Mouse (Mus musculus): ENCODE data around the gene Tusc2. TPM values are rescaled to one million over a fixed set of nuclear protein-coding genes. Genes with fewer than 3 reads are reported as not detected.

The Tusc2 gene
- polyA plus RNA-seq, 1 experiment from 2014 or later: 98.5 TPM

- WGBS: 90% methylated on average over 11 of the region's 11 CpGs
- no peaks in the 10 kb centered on the region for H3K9me3 ChIP-seq (ENCODE audit: control insufficient read depth, low read length)
- no peak overlapping the region for H3K27ac ChIP-seq (ENCODE audit: low read length)
- peaks cover 49% of the 10 kb centered on the region for H3K4me1 ChIP-seq (replicated peaks; ENCODE audit: control insufficient read depth, insufficient read depth, low read length)
- H3K27me3 ChIP-seq (replicated peaks; ENCODE audit: control insufficient read depth, insufficient read depth, low read length): no peaks in the 10 kb centered on the region
- H3K36me3 ChIP-seq (ENCODE audit: control insufficient read depth, insufficient read depth): peaks cover 25% of the 10 kb centered on the region
- H3K9ac ChIP-seq (replicated peaks; ENCODE audit: low read depth, low read length): no peak overlapping the region
- H3K4me3 ChIP-seq (replicated peaks; ENCODE audit: low read length): no peak overlapping the region
- no peak overlapping the region for H3K4me2 ChIP-seq (ENCODE audit: low read length)
- no peak for ATAC-seq
Observed at GRCm38 (mm10) chr9:107543299-107543698, 19.8 kb upstream of the Tusc2 start.

- Histone ChIP-seq H3K4me3 (replicated peaks; ENCODE audit: low read length) (no peak overlapping the region), H3K36me3 (ENCODE audit: control insufficient read depth, insufficient read depth) (peaks cover 16% of the 10 kb centered on the region), H3K4me2 (ENCODE audit: low read length) (no peak overlapping the region), H3K27me3 (replicated peaks; ENCODE audit: control insufficient read depth, insufficient read depth, low read length) (peaks cover under 1% of the 10 kb centered on the region; the same call in 1 of the 2 replicates), H3K9ac (replicated peaks; ENCODE audit: low read depth, low read length) (no peak overlapping the region), H3K27ac (ENCODE audit: low read length) (no peak overlapping the region), H3K4me1 (replicated peaks; ENCODE audit: control insufficient read depth, insufficient read depth, low read length) (peaks cover 44% of the 10 kb centered on the region), H3K9me3 (ENCODE audit: control insufficient read depth, low read length) (no peaks in the 10 kb centered on the region)
- 95% methylated on average over 17 of the region's 17 CpGs for WGBS
- no peak for ATAC-seq
Observed at GRCm38 (mm10) chr9:107544196-107544700, 18.8 kb upstream of the Tusc2 start.

- H3K4me1 ChIP-seq (replicated peaks; ENCODE audit: control insufficient read depth, insufficient read depth, low read length): peaks cover 44% of the 10 kb centered on the region
- 93% methylated on average over 12 of the region's 12 CpGs for whole genome bisulfite sequencing
- ATAC-seq: no peak
Observed at GRCm38 (mm10) chr9:107544729-107545128, 18.3 kb upstream of the Tusc2 start.

GRCm38 (mm10) chr9:107545199-107545598 lies 17.9 kb upstream of the Tusc2 start:
- peaks cover 9% of the 10 kb centered on the region for H3K36me3 ChIP-seq (ENCODE audit: control insufficient read depth, insufficient read depth)
- no peak for ATAC-seq
- H3K4me1 ChIP-seq (replicated peaks; ENCODE audit: control insufficient read depth, insufficient read depth, low read length): peaks cover 44% of the 10 kb centered on the region
- H3K9ac ChIP-seq (replicated peaks; ENCODE audit: low read depth, low read length): no peak overlapping the region
- 84% methylated on average over 10 of the region's 10 CpGs for WGBS
- H3K27ac ChIP-seq (ENCODE audit: low read length): no peak overlapping the region
- peaks cover 9% of the 10 kb centered on the region; the same call in 1 of the 2 replicates for H3K27me3 ChIP-seq (replicated peaks; ENCODE audit: control insufficient read depth, insufficient read depth, low read length)
- H3K9me3 ChIP-seq (ENCODE audit: control insufficient read depth, low read length): no peaks in the 10 kb centered on the region
- H3K4me2 ChIP-seq (ENCODE audit: low read length): no peak overlapping the region
- H3K4me3 ChIP-seq (replicated peaks; ENCODE audit: low read length): no peak overlapping the region

More at GRCm38 (mm10) chr9:107544729-107545128, 18.3 kb upstream of the Tusc2 start:
- Histone ChIP-seq H3K9me3 (ENCODE audit: control insufficient read depth, low read length) (no peaks in the 10 kb centered on the region), H3K4me2 (ENCODE audit: low read length) (no peak overlapping the region), H3K27ac (ENCODE audit: low read length) (no peak overlapping the region), H3K9ac (replicated peaks; ENCODE audit: low read depth, low read length) (no peak overlapping the region), H3K27me3 (replicated peaks; ENCODE audit: control insufficient read depth, insufficient read depth, low read length) (peaks cover 5% of the 10 kb centered on the region; the same call in 1 of the 2 replicates), H3K36me3 (ENCODE audit: control insufficient read depth, insufficient read depth) (peaks cover 12% of the 10 kb centered on the region), H3K4me3 (replicated peaks; ENCODE audit: low read length) (no peak overlapping the region)

DNA sequence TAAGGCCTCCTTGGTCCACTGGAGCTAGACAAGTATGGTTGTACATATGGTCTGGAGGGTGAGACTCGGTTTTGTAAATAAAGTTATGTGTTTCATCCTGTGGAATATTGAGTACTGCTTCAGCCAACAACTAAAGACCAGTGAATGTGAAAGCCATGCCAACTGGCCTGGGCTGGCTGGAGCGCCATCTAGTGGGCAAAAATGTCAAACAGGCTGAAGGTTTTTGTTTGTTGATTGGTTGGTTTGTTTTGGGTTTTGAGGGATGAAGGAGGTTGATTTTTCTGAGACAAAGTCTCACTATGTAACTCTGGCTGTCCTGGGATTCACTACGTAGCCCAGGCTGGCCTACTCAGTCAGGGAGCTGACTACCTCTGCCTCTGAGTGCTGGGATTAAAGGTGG lies 17.5 kb upstream of the Tusc2 start:
- ATAC-seq: no peak
- H3K9me3 ChIP-seq (ENCODE audit: control insufficient read depth, low read length): no peaks in the 10 kb centered on the region
- H3K27ac ChIP-seq (ENCODE audit: low read length): no peak overlapping the region
- H3K4me2 ChIP-seq (ENCODE audit: low read length): no peak overlapping the region
- H3K4me1 ChIP-seq (replicated peaks; ENCODE audit: control insufficient read depth, insufficient read depth, low read length): peaks cover 41% of the 10 kb centered on the region
- no peak overlapping the region for H3K4me3 ChIP-seq (replicated peaks; ENCODE audit: low read length)
- WGBS: 7% methylated on average over 3 of the region's 3 CpGs
- peaks cover 9% of the 10 kb centered on the region for H3K36me3 ChIP-seq (ENCODE audit: control insufficient read depth, insufficient read depth)
- no peak overlapping the region for H3K9ac ChIP-seq (replicated peaks; ENCODE audit: low read depth, low read length)
- peaks cover 13% of the 10 kb centered on the region for H3K27me3 ChIP-seq (replicated peaks; ENCODE audit: control insufficient read depth, insufficient read depth, low read length)

DNA sequence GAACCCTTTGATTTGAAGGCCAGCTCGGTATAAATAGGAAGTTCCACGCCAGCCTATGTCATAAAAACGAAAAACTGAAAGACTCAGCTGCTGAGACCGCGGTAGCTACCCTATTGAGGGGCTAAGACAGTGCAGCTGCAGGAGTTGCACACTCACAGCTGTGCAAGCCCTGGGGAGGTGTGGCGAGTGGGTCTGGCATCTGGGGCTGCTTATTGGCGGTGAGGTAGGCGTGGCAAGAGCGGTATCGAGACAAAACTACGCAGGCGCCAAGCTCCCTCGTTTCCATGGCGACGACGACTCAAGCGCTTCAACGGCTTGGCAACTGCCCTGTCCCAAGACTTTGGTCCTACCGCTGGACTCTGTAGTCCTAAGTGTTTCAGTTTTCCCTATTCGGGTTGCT lies 16.0 kb upstream of the Tusc2 start, which contains the start of gene Zmynd10:
TSS of gene Zmynd10 (plus strand) at position 273 of the 400 bp plus-strand sequence.
- peak within 1 kb of the TSS; percentile 55 for H3K4me2 ChIP-seq (ENCODE audit: low read length)
- WGBS: 2% methylated on average over 20 of the region's 20 CpGs
- ATAC-seq: peak; percentile 68
- 0 out of 2 replicates have a peak within 1 kb of the TSS, but pooled peaks have one; percentile 32 for H3K9ac ChIP-seq (replicated peaks; ENCODE audit: low read depth, low read length)
- H3K9me3 ChIP-seq (ENCODE audit: control insufficient read depth, low read length): no peaks in the 10 kb centered on the region
- peaks cover 9% of the 10 kb centered on the region for H3K36me3 ChIP-seq (ENCODE audit: control insufficient read depth, insufficient read depth)
- peaks cover 23% of the 10 kb centered on the region for H3K27me3 ChIP-seq (replicated peaks; ENCODE audit: control insufficient read depth, insufficient read depth, low read length)
- H3K27ac ChIP-seq (ENCODE audit: low read length): peak within 1 kb of the TSS; percentile 44
- peak within 1 kb of the TSS; percentile 31 for H3K4me3 ChIP-seq (replicated peaks; ENCODE audit: low read length)
- peaks cover 46% of the 10 kb centered on the region for H3K4me1 ChIP-seq (replicated peaks; ENCODE audit: control insufficient read depth, insufficient read depth, low read length)

DNA sequence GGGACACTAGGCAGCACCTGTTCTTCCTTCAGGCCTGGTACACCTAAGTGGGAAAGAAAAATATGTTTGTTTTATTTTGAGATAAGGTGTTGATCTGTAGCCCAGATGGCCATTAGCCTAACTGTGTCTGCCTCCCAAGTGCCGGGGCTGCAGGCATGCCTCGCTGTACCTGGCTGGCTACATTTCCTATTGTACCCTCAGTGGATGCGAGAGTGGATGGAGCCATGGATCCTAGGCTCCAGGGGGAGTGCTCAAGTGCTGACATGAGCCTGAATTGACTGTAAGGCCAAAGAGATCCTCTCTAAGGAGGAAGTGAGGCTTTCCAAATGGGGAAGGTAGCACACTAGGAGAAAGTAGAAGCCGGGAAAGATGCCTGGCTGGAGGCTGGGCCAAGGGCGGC lies 15.1 kb upstream of the Tusc2 start:
- Histone ChIP-seq H3K4me1 (replicated peaks; ENCODE audit: control insufficient read depth, insufficient read depth, low read length) (peaks cover 40% of the 10 kb centered on the region), H3K27me3 (replicated peaks; ENCODE audit: control insufficient read depth, insufficient read depth, low read length) (peaks cover 32% of the 10 kb centered on the region)

GRCm38 (mm10) chr9:107548820-107549219 lies 14.2 kb upstream of the Tusc2 start:
- Histone ChIP-seq H3K9ac (replicated peaks; ENCODE audit: low read depth, low read length) (no peak overlapping the region), H3K4me2 (ENCODE audit: low read length) (no peak overlapping the region), H3K9me3 (ENCODE audit: control insufficient read depth, low read length) (no peaks in the 10 kb centered on the region), H3K27me3 (replicated peaks; ENCODE audit: control insufficient read depth, insufficient read depth, low read length) (peaks cover 32% of the 10 kb centered on the region), H3K36me3 (ENCODE audit: control insufficient read depth, insufficient read depth) (peaks cover 9% of the 10 kb centered on the region), H3K4me3 (replicated peaks; ENCODE audit: low read length) (no peak overlapping the region), H3K4me1 (replicated peaks; ENCODE audit: control insufficient read depth, insufficient read depth, low read length) (peaks cover 41% of the 10 kb centered on the region), H3K27ac (ENCODE audit: low read length) (no peak overlapping the region)
- 88% methylated on average over 10 of the region's 10 CpGs for WGBS
- ATAC-seq: no peak

More for the DNA sequence above, 15.1 kb upstream of the Tusc2 start:
- Histone ChIP-seq H3K36me3 (ENCODE audit: control insufficient read depth, insufficient read depth) (peaks cover 9% of the 10 kb centered on the region), H3K27ac (ENCODE audit: low read length) (no peak overlapping the region), H3K4me2 (ENCODE audit: low read length) (no peak overlapping the region), H3K9ac (replicated peaks; ENCODE audit: low read depth, low read length) (no peak overlapping the region), H3K9me3 (ENCODE audit: control insufficient read depth, low read length) (no peaks in the 10 kb centered on the region), H3K4me3 (replicated peaks; ENCODE audit: low read length) (no peak overlapping the region)
- WGBS: 79% methylated on average over 5 of the region's 5 CpGs
- ATAC-seq: no peak

- 88% methylated on average over 20 of the region's 20 CpGs for WGBS
Observed at GRCm38 (mm10) chr9:107549297-107550074, 13.6 kb upstream of the Tusc2 start.

More at GRCm38 (mm10) chr9:107549297-107550074, 13.6 kb upstream of the Tusc2 start:
- Histone ChIP-seq H3K36me3 (ENCODE audit: control insufficient read depth, insufficient read depth) (0 out of 2 replicates have a peak, but pooled peaks cover 3% of the 10 kb centered on the region), H3K4me2 (ENCODE audit: low read length) (no peak overlapping the region), H3K4me3 (replicated peaks; ENCODE audit: low read length) (no peak overlapping the region), H3K9me3 (ENCODE audit: control insufficient read depth, low read length) (no peaks in the 10 kb centered on the region), H3K27me3 (replicated peaks; ENCODE audit: control insufficient read depth, insufficient read depth, low read length) (peaks cover 32% of the 10 kb centered on the region), H3K4me1 (replicated peaks; ENCODE audit: control insufficient read depth, insufficient read depth, low read length) (peaks cover 43% of the 10 kb centered on the region), H3K27ac (ENCODE audit: low read length) (no peak overlapping the region), H3K9ac (replicated peaks; ENCODE audit: low read depth, low read length) (no peak overlapping the region)
- no peak for ATAC-seq
